In genomic region chr1:178320723-178321590, GRCm38 (mm10) we compare ENCODE assay signal across 8 mouse cellular contexts. TPM values are rescaled to one million over a fixed set of nuclear protein-coding genes. Genes with fewer than 3 reads are reported as not detected.
DNase-seq lines count a peak whose midpoint lies in the region.

No protein-coding gene starts in this region.

- DNase-seq in kidney, postnatal 14 days: peak; percentile 15
- DNase-seq in kidney, postnatal 4 days: no peak
- DNase-seq in embryo, embryonic 10 days (ENCODE audit: low spot score): peak; percentile 58
- DNase-seq in induced T-regulatory cell, adult 2 months (ENCODE audit: low read depth): peak; percentile 66
- DNase-seq in natural killer cell, adult 2 months (ENCODE audit: low spot score in 2 of 2): peak; percentile 29 to 56
- DNase-seq in cerebellum, adult 9-11 months: no peak
- DNase-seq in adrenal gland, postnatal 10 days: no peak
- no peak for DNase-seq in cerebellum, adult 9-10 months

RNA-seq across cellular contexts. Expression of gene Cox20, which starts 2.0 kb away (rescaled TPM):
- 10 to 100 TPM; 78.7 to 88.8 TPM for total RNA-seq in adrenal gland, postnatal 10 days (2021)

RNA-seq across cellular contexts. Expression of gene Hnrnpu, which starts 16.6 kb away (rescaled TPM):
- 100 to 1,000 TPM; 328 to 391 TPM for total RNA-seq in adrenal gland, postnatal 10 days (2021)

Comparison
In these comparisons a context has a peak if more than half of its experiments do, and no peak if none do; other contexts are left out.
1. DNase-seq: peak in kidney, postnatal 14 days (single experiment), embryo, embryonic 10 days (single experiment), induced T-regulatory cell, adult 2 months (single experiment) and natural killer cell, adult 2 months (2 of 2); none in kidney, postnatal 4 days (0 of 2), cerebellum, adult 9-11 months (single experiment), adrenal gland, postnatal 10 days (single experiment) and cerebellum, adult 9-10 months (single experiment).